Mouse (Mus musculus) olfactory bulb, adult 2 months (tissue): ENCODE results near the gene Susd3.

ENCODE experiments used
- CTCF ChIP-seq: fragments of 200-500 bp; IDR thresholded peaks from 2 replicates; pipeline ENCODE4 v1.5.1; 2012; ENCODE audit warnings: low read depth, mild to moderate bottlenecking, low read length, moderate library complexity; ENCODE audit not compliant: insufficient read depth
- POLR2A ChIP-seq: fragments of 200-500 bp; IDR thresholded peaks from 2 replicates; pipeline ENCODE4 v1.6.1; 2012; ENCODE audit warnings: mild to moderate bottlenecking, low read depth, low read length, moderate library complexity; ENCODE audit not compliant: insufficient read depth

DNA sequence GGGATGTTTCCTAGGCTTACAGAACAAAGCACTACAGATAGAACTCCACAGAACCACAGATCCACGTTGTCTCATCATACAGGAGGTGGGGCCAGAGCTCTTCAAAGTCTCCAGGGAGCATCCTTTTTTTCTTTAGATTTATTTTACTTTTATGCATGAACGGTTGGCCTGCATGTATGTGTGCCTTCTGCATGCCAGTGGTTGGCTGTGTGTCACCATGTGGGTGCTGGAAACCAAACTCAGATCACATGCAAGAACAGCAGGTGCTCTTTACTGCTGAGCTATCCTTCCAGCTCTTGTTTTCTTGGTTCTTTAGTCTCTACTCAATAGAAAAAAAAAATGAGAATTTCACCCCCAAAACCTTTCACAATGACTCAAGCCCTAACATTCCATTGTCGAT lies 417 bp upstream of the Susd3 start:
- TF ChIP-seq POLR2A (no peak), CTCF (no peak)
